Mouse (Mus musculus) CH12.LX (cell line): Measurements from ENCODE around the gene Slc15a2. TPM values are rescaled to one million over a fixed set of nuclear protein-coding genes. Genes with fewer than 3 reads are reported as not detected.

Source experiments
- DNase-seq: peaks from one replicate; pipeline ENCODE4 v3.0.0-alpha.2; 2013; ENCODE audit errors: extremely low read depth
- H3K27ac ChIP-seq: 2 replicates; pipeline ENCODE4 v1.5.1; 2012; ENCODE audit warnings: low read depth, mild to moderate bottlenecking, control low read depth, moderate library complexity; ENCODE audit not compliant: insufficient read depth
- H3K27me3 ChIP-seq: replicated peaks from 2 replicates; pipeline ENCODE3; 2012; ENCODE audit warnings: inconsistent platforms
- H3K36me3 ChIP-seq, 2 experiments: replicated peaks in 1 of 2; 2 replicates each; pipeline versions ENCODE3 to v1.6.1; 2012; ENCODE audit warnings: inconsistent platforms in 1 of 2, low read length in 1 of 2, mild to moderate bottlenecking in 1 of 2, mixed read lengths in 1 of 2, moderate library complexity in 1 of 2; ENCODE audit not compliant: control insufficient read depth in 1 of 2, insufficient read depth in 1 of 2
- H3K4me1 ChIP-seq, 2 experiments: 2 replicates each; pipeline ENCODE4 v1.6.1; 2012; ENCODE audit warnings: inconsistent platforms in 1 of 2, moderate library complexity in 1 of 2; ENCODE audit not compliant: insufficient read depth in 2 of 2, control insufficient read depth in 1 of 2
- H3K4me2 ChIP-seq: 2 replicates; pipeline ENCODE4 v1.6.1; 2012; ENCODE audit warnings: low read depth, mild to moderate bottlenecking, control low read depth; ENCODE audit not compliant: poor library complexity, insufficient read depth, severe bottlenecking
- H3K4me3 ChIP-seq, 3 experiments: fragments of 150-350 bp in 1 of 3; sonication (generic) in 1 of 3; replicated peaks in 1 of 3; 2 replicates each; pipeline versions ENCODE3 to v1.5.1; 2011 to 2012; ENCODE audit warnings: low read depth in 2 of 3, low read length in 2 of 3, mild to moderate bottlenecking in 2 of 3, moderate library complexity in 2 of 3, control low read depth in 1 of 3, improper control_type of control experiment in 1 of 3, inconsistent platforms in 1 of 3, mixed read lengths in 1 of 3; ENCODE audit not compliant: poor library complexity in 1 of 3
- H3K79me2 ChIP-seq: replicated peaks from 2 replicates; pipeline ENCODE4 v1.6.1; 2012; ENCODE audit warnings: mild to moderate bottlenecking, moderate library complexity; ENCODE audit not compliant: control insufficient read depth, poor library complexity, insufficient read depth, severe bottlenecking; ENCODE audit errors: extremely low read depth
- H3K9ac ChIP-seq: 2 replicates; pipeline ENCODE4 v1.6.1; 2012; ENCODE audit warnings: low read depth, mild to moderate bottlenecking, control low read depth, moderate library complexity; ENCODE audit not compliant: insufficient read depth
- H3K9me3 ChIP-seq: replicated peaks from 2 replicates; pipeline ENCODE3; 2012; ENCODE audit warnings: low read length, inconsistent platforms, mixed read lengths
- CHD1 ChIP-seq: IDR thresholded peaks from 2 replicates; pipeline ENCODE4 v1.6.1; 2012; ENCODE audit warnings: low read depth, low read length, improper control_type of control experiment, inconsistent platforms
- CHD2 ChIP-seq: IDR thresholded peaks from 2 replicates; pipeline ENCODE4 v1.6.1; 2011; ENCODE audit warnings: low read length, improper control_type of control experiment
- E2F4 ChIP-seq: IDR thresholded peaks from 2 replicates; pipeline ENCODE4 v1.6.1; 2011; ENCODE audit warnings: low read depth, low read length, improper control_type of control experiment; ENCODE audit not compliant: insufficient replicate concordance
- JUND ChIP-seq: conservative IDR thresholded peaks from 2 replicates; pipeline ENCODE4 v1.6.1; 2011; ENCODE audit warnings: low read depth, low read length, improper control_type of control experiment
- MAFK ChIP-seq: IDR thresholded peaks from 2 replicates; pipeline ENCODE4 v1.6.1; 2011; ENCODE audit warnings: low read length, improper control_type of control experiment; ENCODE audit not compliant: insufficient replicate concordance
- MAX ChIP-seq: IDR thresholded peaks from 2 replicates; pipeline ENCODE4 v1.6.1; 2011; ENCODE audit warnings: low read length, improper control_type of control experiment
- MAZ ChIP-seq: IDR thresholded peaks from 2 replicates; pipeline ENCODE4 v1.6.1; 2012; ENCODE audit warnings: low read depth, mild to moderate bottlenecking, inconsistent platforms, low read length, improper control_type of control experiment, moderate library complexity
- MEF2A ChIP-seq: IDR thresholded peaks from 2 replicates; pipeline ENCODE4 v1.6.1; 2014; ENCODE audit warnings: low read depth, mild to moderate bottlenecking, inconsistent platforms, low read length, improper control_type of control experiment, borderline replicate concordance
- MXI1 ChIP-seq: IDR thresholded peaks from 2 replicates; pipeline ENCODE4 v1.6.1; 2011; ENCODE audit warnings: mild to moderate bottlenecking, low read depth, low read length, improper control_type of control experiment
- NELFE ChIP-seq: IDR thresholded peaks from 2 replicates; pipeline ENCODE4 v1.6.1; 2011; ENCODE audit warnings: low read depth, low read length, improper control_type of control experiment
- NRF1 ChIP-seq: IDR thresholded peaks from 2 replicates; pipeline ENCODE4 v1.6.1; 2014; ENCODE audit warnings: low read depth, mild to moderate bottlenecking, inconsistent platforms, low read length, improper control_type of control experiment, moderate library complexity
- RAD21 ChIP-seq: IDR thresholded peaks from 2 replicates; pipeline ENCODE4 v1.6.1; 2011; ENCODE audit warnings: low read depth, mild to moderate bottlenecking, low read length, improper control_type of control experiment, moderate library complexity
- TBP ChIP-seq: conservative IDR thresholded peaks from 2 replicates; pipeline ENCODE4 v1.6.1; 2011; ENCODE audit warnings: low read depth, low read length, improper control_type of control experiment
- UBTF ChIP-seq: IDR thresholded peaks from 2 replicates; pipeline ENCODE4 v1.6.1; 2012; ENCODE audit warnings: low read depth, mild to moderate bottlenecking, inconsistent platforms, low read length, improper control_type of control experiment, moderate library complexity
- USF1 ChIP-seq: IDR thresholded peaks from 2 replicates; pipeline ENCODE4 v1.6.1; 2014; ENCODE audit warnings: low read depth, mild to moderate bottlenecking, inconsistent platforms, low read length, improper control_type of control experiment
- ZMIZ1 ChIP-seq: IDR thresholded peaks from 2 replicates; pipeline ENCODE4 v1.6.1; 2012; ENCODE audit warnings: low read depth, mild to moderate bottlenecking, inconsistent platforms, low read length, improper control_type of control experiment
- ZNF384 ChIP-seq: IDR thresholded peaks from 2 replicates; pipeline ENCODE4 v1.6.1; 2012; ENCODE audit warnings: low read depth, low read length, improper control_type of control experiment, inconsistent platforms
- dilution Hi-C: fragments of 300-500 bp; cut with MboI; formaldehyde crosslinking; loops from 2 replicates; pipeline ENCODE4 v1.14.3; 2020; ENCODE audit warnings: low sequenced_read_pairs; ENCODE audit not compliant: extremely low pct_unique_long_range_greater_than_20kb, extremely low pct_ligation_motif_present
- in situ Hi-C: fragments of 300-500 bp; cut with MboI; formaldehyde crosslinking; loops from 3 replicates; pipeline ENCODE4 v1.14.3; 2019; ENCODE audit warnings: low sequenced_read_pairs, low pct_ligation_motif_present, low pct_unique_long_range_greater_than_20kb, mixed read lengths
- polyA plus RNA-seq: library from polyadenylated mRNA; unstranded; fragments of >175 nt; gene quantifications from 2 replicates; pipeline ENCODE4 v1.2.1, GENCODE M21; 2012; ENCODE audit warnings: low read depth; ENCODE audit not compliant: insufficient read length
- total RNA-seq, 2 experiments: library from RNA; depleted of rRNA; stranded (reverse); fragments of 300-350 nt in 1 of 2; fragments of >200 nt in 1 of 2; gene quantifications; 2 replicates each; pipeline ENCODE4 v1.2.3; 2012 to 2014

Slc15a2 gene
- total and polyA plus RNA-seq, 3 experiments, result 9.4 to 11.7 (median 11.4) TPM

GRCm38 (mm10) chr16:36816916-36817315, 32.2 kb upstream of the Slc15a2 start:
- Histone ChIP-seq H3K79me2 (no peaks in the 10 kb centered on the region), H3K4me1 (peaks cover 5 to 18% of the 10 kb centered on the region in 2 experiments), H3K9ac (no peak overlapping the region), H3K4me3 (no peak overlapping the region), H3K27ac (no peak overlapping the region), H3K9me3 (no peaks in the 10 kb centered on the region), H3K4me2 (no peak overlapping the region), H3K36me3 (no peaks in the 10 kb centered on the region), H3K27me3 (no peaks in the 10 kb centered on the region)
- in situ Hi-C loops (loop anchor here (10.0 kb wide), 2 partner anchors 182 to 352 kb away; no protein-coding TSS in a partner anchor), dilution Hi-C loops (no loop called here)
- no peak for DNase-seq
- TF ChIP-seq MEF2A, result 0 out of 2 replicates have a peak, but pooled peaks have one; percentile 24
- TF ChIP-seq TBP, result no peak
- peak; percentile 48; the same call in 1 of the 2 replicates for TF ChIP-seq NELFE
- TF ChIP-seq CHD1, result 0 out of 2 replicates have a peak, but pooled peaks have one; percentile 26
- peak; percentile 43; the same call in 1 of the 2 replicates for TF ChIP-seq MAX
- TF ChIP-seq MXI1, result no peak
- TF ChIP-seq E2F4, result 0 out of 2 replicates have a peak, but pooled peaks have one; percentile 34

- dilution Hi-C loops, result no loop called here
- H3K4me2 ChIP-seq, result no peak overlapping the region
- no peak overlapping the region for H3K27ac ChIP-seq
- no peaks in the 10 kb centered on the region for H3K36me3 ChIP-seq
- TF ChIP-seq MAZ, result no peak
- TF ChIP-seq RAD21, result no peak
- TF ChIP-seq CHD2, result no peak
- TF ChIP-seq ZNF384, result no peak
- TF ChIP-seq NRF1, result no peak
- TF ChIP-seq USF1, result no peak
- no peak for TF ChIP-seq ZMIZ1
- TF ChIP-seq UBTF, result no peak
- TF ChIP-seq JUND, result no peak
- TF ChIP-seq MEF2A, result no peak
- no peak for TF ChIP-seq MXI1
- no peak for TF ChIP-seq MAFK
- H3K4me3 ChIP-seq, result no peak overlapping the region
- H3K27me3 ChIP-seq, result no peaks in the 10 kb centered on the region
- in situ Hi-C loops, result loop anchor here (5.0 to 10.0 kb wide), 3 partner anchors 86 to 349 kb away; no protein-coding TSS in a partner anchor
- no peaks in the 10 kb centered on the region for H3K79me2 ChIP-seq
- H3K4me1 ChIP-seq, result peaks cover 3% of the 10 kb centered on the region in 2 experiments; a peak in 1 of 4 replicates
- DNase-seq, result no peak
- H3K9ac ChIP-seq, result no peak overlapping the region
- no peaks in the 10 kb centered on the region for H3K9me3 ChIP-seq
These were observed 28.9 kb upstream of the Slc15a2 start for GRCm38 (mm10) chr16:36813680-36814079.
